Mouse (Mus musculus): ENCODE measurements around the gene Ush2a. TPM values are rescaled to one million over a fixed set of nuclear protein-coding genes. Genes with fewer than 3 reads are reported as not detected.

Gene Ush2a
- total RNA-seq (2021) = under 1 TPM; 0.10 to 0.15 TPM
- long read RNA-seq, experiment 1 = 0 reads
- long read RNA-seq, experiment 2 = 0 reads

- DNase-seq = no peak
- intact Hi-C loops (cut with DNase I) = no loop called here
These were observed at the start of gene Ush2a for GRCm38 (mm10) chr1:188261903-188262682. Ush2a (plus strand) TSS chr1:188262023.

DNA sequence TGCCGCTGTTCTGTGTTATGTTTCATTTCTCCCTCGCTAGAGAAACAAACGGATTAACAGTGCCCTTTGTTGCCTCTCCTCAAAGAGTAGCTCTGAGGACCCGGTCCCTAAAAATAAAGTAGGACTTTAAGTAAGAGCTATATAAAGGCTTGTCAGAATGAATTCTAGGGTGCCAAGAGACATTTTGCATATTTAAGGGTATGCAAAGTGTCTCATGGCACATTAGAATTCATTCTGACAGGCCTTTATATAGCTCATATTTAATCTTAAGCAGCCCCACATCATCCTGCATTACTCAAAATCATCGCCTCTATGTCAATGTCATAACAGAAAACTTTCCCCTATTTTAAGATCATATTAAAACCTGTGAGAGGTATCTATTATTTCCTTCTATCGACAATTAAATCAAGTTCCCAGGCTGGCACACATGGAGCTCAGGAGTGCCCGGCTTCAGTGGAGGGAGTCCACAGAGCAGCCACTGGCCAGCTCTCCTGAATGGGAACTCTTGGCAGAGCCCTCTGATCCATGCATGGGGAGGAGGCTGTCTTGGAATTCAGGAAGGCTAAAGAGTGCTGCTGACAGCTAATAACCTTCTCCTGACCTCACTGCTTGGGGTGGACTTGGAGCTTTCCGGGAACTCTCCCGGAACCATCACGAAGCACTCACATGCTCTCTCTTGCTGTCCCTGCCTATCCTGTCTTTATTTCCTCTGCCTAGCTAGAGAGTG, 46.8 kb upstream of the Ush2a start:
- DNase-seq = no peak
- intact Hi-C loops (cut with DNase I) = no loop called here

DNA sequence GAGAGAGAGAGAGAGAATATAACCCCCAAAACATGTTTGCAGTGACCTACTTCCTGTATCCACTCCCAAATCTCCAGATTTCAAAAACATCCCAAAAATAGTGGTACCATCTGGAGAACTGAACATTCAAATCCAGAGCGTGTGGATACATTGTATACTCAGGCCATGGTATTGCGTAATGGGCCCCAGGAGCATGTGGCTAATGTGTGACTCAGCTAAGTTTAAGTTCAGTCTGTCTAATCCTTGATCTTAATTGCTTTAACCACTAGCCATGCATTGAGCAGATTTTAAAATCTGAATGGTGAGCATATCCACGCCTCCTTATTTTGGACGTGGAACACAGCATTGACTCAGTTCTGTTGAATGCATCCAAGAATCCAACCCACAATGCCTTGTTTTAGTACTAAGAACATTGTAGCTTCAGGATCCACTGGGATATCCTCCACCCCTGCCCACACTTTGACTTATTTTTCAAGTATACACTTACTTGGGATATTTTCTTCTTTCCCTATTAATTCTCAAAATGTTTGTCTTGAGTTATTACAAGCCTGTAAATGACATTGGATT, 40.5 kb upstream of the Ush2a start:
- intact Hi-C loops (cut with DNase I) = no loop called here

GRCm38 (mm10) chr1:188233036-188233724, 28.6 kb upstream of the Ush2a start:
- intact Hi-C loops (cut with DNase I) = no loop called here
- DNase-seq = no peak

More for the DNA sequence above, 40.5 kb upstream of the Ush2a start:
- no peak for DNase-seq

- intact Hi-C loops (cut with DNase I) = no loop called here
- no peak for DNase-seq
These were observed 23.2 kb upstream of the Ush2a start for GRCm38 (mm10) chr1:188238636-188239035.

DNA sequence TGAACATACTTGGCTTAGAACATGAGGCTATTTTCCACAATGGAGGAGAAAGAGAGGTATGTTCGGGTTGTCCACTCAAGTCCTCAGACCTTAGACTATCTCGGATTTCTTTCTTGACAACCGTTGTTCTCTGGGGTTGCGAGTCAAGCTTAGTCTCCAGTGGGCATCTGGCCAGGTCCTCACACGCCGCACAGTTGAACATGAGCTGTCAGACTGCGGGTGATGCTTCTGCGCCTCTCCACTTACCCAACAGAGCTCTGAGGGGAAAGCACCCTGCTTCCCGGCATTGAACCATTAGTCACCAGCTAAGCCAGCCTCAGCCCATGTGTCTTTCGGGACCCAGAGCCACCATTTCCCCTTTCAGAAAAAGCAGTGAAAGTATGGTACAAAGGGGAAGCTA, 20.1 kb upstream of the Ush2a start:
- DNase-seq = no peak
- intact Hi-C loops (cut with DNase I) = no loop called here

- intact Hi-C loops (cut with DNase I) = no loop called here
- no peak for DNase-seq
These were observed 4.3 kb upstream of the Ush2a start for GRCm38 (mm10) chr1:188257500-188257899.

DNA sequence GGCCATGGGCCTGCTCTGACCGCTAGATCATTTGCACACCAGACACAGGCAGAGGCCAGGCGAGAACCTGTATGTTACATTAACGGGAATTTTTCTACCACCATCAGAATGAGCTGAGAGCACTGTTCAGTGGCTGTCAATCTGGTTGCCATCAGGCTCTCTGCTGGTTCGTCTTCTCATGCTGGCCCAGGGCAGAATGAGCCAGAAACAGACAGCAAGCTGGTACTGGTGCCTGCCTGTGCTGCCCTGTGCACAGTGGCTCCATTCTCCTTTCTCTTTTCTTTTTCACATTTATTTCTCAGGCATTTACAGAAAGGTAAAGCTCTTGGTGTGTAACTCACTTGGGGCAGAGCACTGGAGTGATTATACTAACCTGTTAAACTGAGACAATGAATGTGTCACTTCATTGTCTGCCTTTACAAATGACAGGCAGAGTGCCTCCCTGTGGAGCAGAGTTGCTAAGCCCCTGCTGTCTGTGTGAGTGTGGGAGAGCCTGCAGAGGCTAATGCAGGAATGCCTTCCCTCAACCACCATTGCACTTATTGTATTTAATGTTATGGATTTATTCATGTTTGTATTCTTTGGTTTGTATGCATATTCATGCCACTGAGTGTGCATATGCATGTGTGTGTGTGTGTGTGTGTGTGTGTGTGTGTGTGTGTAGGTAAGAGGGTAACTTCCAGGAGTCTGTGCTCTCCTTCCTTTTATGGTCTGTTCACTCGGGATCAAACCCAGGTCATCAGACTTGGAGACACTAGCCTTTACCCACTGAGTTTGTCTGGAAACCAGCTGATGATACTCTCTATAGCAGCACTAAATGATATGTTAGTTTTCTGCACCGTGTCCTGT, 1.3 kb upstream of the Ush2a start:
- no peak for DNase-seq
- intact Hi-C loops (cut with DNase I) = no loop called here

DNA sequence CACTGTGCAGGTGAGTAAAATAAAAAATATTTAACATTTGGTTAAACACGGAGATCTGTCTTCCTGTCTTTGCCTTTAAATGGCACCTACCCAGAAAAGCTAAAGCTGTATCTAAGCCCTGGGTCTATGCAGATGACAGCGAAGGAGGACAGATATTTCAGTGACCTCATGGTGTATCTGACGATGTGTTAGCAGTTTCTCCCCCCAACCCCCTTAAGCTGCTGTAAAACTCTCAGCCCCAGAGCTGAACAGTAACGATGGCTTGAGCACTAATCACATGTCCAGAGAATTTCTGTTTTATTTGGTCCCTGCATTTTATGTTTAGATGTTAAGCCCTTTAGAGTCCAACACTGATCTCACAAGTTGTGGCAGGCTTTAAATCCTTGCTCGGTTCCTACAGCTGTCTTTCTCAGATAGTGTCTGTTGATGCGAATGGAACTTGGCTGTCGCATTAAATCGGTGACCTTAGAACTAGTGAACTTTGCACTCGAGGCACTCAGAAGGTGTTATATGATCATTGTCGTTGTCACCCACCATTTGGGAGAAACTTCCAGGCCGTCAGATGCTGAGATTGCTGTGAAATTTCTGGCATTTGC, 5.4 kb downstream of the Ush2a start:
- DNase-seq = no peak
- intact Hi-C loops (cut with DNase I) = no loop called here

DNA sequence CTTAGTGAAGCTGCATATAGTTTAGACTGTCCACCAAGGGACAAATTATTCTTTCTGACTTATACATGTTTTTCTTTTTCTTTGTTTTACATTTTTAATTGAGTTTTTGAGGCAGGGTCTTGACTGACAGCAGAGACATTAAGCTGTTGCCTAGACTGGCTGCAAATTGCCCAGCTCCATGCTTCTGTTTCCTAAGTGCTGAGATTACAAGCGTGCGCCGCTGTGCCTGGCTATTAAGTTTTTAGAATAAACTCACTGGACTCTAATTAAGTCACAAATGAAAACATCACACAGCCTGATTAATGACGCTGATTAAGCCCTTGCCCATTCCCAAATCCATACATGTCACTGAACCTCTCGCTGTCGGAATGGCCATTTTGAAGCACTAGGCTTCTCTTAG, 7.2 kb downstream of the Ush2a start:
- intact Hi-C loops (cut with DNase I) = no loop called here

GRCm38 (mm10) chr1:188313303-188313702, 51.5 kb downstream of the Ush2a start:
- DNase-seq = no peak
- intact Hi-C loops (cut with DNase I) = no loop called here

More for the DNA sequence above, 7.2 kb downstream of the Ush2a start:
- no peak for DNase-seq

DNA sequence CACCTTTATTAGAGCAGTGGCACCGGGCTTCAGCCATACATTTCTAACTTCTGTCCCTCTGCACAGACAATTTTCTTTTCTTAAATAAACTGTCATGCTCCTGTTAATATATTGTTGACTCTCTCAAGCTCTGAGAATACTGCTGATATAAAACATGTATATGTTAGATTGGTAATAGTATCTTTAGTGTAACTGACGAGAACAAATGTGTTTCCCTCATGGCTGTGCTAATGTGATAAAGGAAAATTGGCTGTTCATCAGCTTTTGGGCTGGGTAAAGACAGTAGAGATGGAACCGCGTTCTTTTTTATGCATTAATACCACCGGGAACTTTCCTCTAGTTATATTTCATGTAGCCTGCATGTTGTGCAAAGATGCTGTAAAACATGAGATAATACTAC, 54.8 kb downstream of the Ush2a start:
- no peak for DNase-seq
- intact Hi-C loops (cut with DNase I) = no loop called here

GRCm38 (mm10) chr1:188320204-188320603, 58.4 kb downstream of the Ush2a start:
- no peak for DNase-seq
- intact Hi-C loops (cut with DNase I) = no loop called here

GRCm38 (mm10) chr1:188321534-188321933, 59.7 kb downstream of the Ush2a start:
- no peak for DNase-seq
- intact Hi-C loops (cut with DNase I) = no loop called here

DNA sequence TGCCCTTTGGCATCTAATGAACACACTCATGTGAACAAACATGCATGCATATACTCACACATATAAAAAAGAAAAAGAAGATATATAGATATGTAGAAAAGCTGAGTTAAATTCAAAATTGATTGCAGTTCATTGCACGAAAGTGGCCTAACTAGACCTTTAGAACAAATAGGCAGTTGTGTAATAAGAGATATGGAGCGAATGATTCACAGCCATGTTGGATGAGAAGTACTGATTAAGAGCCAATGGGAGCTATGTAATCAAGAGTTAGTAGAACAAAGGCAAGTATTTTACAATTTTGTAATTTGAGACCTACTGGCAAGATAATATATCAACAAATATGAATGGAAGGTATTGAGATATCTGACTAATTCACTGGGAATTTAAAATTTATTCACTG, 68.6 kb downstream of the Ush2a start:
- intact Hi-C loops (cut with DNase I) = no loop called here
- no peak for DNase-seq

DNA sequence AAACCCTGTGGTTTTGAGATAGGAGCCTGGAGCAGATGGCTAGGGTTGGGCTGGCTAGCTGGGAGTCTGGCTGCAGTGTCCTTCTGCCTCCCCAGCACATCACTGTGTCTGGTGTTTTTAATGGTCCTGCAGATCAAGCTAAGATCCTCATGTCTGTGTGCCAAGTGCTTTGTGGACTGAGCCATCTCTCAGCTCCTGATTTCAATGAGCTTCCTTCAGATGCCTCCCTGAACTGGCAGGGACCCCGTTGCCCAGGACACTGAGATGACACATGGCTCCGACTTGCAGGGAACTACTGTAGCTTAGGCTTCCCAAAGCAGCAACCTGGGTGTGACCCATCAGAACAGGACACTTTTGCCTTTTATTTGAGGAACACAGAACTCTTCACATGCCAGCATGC, 72.1 kb downstream of the Ush2a start:
- intact Hi-C loops (cut with DNase I) = no loop called here
- no peak for DNase-seq

DNA sequence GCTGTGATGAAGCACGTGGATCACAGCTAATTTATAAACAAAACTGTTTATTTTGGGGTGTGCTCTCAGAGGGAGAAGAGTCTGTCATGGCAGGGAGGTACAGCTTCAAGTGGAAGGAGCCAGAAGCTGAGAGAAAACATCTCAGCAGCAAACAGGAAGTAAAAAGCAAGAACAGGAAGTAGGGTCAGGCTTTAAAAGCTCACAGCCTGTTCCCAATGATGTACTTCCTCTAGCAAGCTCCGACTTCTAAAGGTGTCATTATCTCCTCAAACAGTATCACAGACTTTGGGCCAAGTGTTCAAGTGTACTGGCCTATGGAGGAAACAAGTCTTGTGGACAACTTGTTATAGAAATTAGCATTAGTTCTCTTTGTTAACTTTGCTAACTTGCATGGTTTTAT, 85.9 kb downstream of the Ush2a start:
- intact Hi-C loops (cut with DNase I) = no loop called here
- DNase-seq = no peak

GRCm38 (mm10) chr1:188354726-188355125, 92.9 kb downstream of the Ush2a start:
- intact Hi-C loops (cut with DNase I) = no loop called here

DNA sequence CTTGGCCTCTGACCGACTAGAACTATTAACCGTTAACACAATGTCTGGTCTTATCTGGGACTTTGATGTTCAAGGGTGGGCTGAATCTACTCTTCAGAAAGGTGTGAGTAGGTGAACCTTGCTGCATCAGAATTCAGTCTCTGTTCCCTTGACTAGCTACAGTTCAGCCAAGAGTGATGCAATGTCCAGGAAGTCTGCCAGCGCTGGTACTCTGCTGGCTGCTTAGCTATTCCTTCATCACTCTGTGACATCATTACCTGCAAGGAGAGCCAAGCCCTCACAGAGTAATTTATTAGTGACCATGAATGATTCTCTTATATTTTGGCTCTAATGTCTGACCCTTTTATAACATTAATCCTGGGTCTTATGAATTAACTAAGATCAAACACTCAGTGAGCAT, 101.7 kb downstream of the Ush2a start:
- peak; percentile 37 to 53 for DNase-seq
- intact Hi-C loops (cut with DNase I) = no loop called here

More at GRCm38 (mm10) chr1:188354726-188355125, 92.9 kb downstream of the Ush2a start:
- peak in 1 of 2 experiments; percentile 1 for DNase-seq

GRCm38 (mm10) chr1:188385180-188385579, 123.4 kb downstream of the Ush2a start:
- DNase-seq = no peak
- intact Hi-C loops (cut with DNase I) = no loop called here
